Mouse (Mus musculus) cerebellum, adult 8-10 months (tissue): Measurements from ENCODE around the gene Gm20388.

ENCODE experiments used
- DNase-seq: peaks from one replicate; pipeline ENCODE4 v3.0.0; 2022

The Gm20388 gene

DNA sequence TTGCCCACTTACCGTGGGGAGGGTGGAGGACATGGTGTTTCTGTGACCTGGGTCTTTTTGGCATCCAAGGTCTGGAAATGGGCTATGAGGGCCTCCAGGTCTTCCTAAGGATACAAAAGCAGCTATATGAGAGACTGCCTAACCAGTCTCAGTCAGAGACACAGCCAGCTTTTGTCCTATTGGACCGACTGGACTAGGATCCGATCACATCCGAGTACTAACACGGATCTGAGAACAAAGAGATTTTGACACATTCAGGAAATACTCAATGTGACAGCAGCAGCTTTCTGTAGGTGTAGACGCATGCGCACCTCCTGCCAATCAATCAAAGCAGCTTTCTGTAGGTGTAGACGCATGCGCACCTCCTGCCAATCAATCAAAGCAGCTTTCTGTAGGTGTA lies 1911.1 kb downstream of the Gm20388 start:
- DNase-seq = no peak

DNA sequence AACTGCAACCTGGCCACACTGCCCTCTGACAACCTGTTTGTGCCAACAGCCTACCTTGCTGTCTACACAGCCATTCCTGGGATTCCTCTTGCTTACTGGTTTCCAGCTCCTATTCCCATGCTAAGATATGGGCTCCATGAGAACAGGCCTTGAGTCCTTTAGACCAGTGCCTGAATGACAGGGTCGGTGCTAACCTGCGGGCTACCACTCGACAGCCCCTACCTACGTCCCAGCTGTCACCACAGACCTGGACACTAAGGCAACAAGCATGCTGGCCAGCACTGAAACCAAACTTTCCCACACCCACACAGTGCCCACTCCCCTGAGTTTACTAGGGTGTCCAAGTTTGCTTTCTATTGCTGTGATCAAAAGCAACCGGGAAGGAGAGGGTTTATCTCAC lies 1917.1 kb downstream of the Gm20388 start:
- no peak for DNase-seq

DNA sequence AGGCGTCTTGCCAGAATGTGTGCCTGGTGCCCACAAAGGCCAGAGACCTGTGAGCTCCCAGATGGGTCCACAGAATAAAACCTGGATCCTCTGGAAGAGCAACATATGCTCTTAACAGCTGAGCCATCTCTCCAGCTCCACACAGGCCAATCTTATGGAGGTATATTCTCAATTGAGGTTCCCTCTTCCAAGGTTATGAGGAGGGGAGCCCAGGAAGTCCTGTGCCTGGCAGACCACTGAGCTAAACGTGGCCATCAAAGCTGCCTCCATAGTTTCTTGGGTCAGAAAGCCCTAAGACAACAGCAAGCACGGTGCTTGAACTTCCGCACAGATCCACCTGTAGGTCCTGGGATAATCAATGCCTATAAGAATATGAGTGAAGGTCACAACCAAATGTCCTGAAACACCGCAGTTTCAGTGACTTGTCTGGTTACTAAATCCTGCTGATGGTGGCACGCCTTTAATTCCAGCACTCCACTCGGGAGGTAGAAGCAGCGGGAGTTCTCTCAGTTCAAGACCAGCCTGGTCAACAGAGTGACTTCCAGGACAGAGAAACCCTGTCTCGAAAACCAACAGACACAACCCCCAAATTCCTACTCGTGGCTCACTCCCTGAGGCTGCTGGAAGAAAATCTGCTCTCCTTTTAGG lies 1917.9 kb downstream of the Gm20388 start:
- no peak for DNase-seq

DNA sequence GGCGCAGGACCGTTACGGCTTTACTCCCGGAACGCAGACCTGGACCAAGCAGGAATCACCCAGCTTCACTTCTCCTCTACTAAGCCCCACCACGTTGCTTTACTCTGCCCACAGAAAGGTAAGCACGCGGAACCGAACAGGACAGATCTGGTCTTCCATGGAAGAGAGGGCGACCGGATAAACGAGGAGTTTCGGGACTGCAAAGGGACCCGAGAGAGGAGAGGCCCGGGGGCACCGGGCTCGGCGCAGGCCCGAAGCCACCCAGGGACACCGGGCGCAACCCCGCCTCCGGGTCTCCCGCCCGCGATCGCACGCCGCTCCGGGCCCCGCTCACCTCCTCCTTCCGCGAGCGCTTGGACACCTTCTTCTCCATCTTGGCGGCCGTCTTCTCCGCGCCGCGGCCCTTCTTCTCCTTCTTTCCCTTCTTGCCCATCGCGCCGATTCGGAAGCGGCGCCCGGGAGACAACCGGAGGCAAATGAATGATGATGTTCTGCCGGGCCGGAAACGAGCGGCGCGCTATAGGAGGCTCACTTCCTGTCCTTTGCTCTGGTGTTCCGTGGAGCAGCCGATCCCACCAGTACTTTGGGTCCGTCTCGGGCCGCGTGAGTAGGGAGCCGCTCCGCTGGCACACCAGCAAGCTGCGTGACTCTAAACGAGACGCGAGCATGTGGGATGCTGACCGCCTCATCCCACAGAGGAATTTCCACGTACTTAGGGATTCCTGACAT lies 1918.6 kb downstream of the Gm20388 start, which contains the start of gene Klhdc4:
Gene Klhdc4, minus strand, starts transcription at position 522 of the 729 bp plus-strand sequence.
- peak; percentile 89 for DNase-seq

DNA sequence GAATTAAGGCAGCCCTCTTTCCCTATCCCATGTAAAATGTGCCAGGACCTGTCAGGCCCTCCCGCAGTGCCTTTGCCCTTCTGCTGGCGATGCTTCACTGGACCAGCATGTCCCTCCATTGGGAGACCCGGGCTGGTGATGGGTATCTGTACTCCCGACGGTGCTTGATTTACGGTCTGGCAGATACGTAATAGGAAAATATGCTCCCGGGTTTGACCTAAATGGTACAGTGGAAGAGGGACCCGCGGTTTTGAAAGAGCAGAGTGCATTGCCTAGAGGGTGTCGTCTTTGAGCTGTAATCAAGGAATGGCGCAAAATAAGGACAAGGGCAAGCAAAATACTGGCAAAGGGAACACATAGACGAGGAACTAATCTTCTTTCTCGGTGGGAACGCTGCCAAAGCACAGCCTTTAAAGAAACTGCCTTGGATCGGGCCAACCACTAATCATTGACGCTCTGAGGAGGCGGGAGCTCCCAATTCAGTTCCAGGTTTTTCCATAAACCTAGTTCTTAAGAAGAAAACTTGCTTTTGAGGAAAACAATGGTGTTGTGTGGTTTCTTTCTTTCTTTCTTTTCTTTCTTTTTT lies 1919.2 kb downstream of the Gm20388 start:
- no peak for DNase-seq

DNA sequence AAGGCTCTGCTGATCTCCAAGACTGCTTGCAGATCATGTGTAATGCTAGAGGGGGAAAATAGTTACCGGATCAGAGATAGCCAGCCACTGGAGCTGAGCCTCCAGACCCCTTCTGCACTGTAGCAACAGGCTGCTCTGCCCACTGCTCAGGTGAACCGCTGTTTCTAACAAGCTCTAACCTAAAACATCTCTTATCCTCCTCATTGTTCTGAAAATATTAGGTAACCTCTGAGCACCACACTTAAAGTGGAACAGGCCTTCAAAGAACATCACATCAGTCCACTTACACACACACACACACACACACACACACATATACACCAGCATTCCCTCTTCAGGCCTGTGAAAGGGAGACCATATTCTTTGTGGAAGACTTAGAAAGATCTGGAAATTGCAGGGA lies 1921.4 kb downstream of the Gm20388 start:
- DNase-seq = no peak

DNA sequence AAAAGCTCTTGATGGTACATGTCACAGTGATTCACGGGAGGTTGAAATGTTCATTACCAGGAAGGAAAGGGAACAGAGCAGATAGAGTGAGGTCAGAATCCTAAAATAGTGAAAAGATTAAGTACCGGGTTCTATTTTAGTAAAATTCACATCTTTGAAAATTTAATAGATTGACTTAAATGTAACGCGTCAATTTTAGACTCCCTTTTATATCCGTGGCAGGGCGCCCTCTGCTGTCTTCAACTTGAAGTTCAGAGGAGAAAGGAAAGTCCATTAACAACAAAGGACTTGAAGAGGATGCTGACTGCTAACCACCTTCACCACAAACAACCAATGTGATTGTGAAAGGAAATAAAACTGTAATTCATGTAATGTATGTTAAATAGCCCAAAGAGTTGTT lies 1921.9 kb downstream of the Gm20388 start:
- DNase-seq = peak; percentile 81

DNA sequence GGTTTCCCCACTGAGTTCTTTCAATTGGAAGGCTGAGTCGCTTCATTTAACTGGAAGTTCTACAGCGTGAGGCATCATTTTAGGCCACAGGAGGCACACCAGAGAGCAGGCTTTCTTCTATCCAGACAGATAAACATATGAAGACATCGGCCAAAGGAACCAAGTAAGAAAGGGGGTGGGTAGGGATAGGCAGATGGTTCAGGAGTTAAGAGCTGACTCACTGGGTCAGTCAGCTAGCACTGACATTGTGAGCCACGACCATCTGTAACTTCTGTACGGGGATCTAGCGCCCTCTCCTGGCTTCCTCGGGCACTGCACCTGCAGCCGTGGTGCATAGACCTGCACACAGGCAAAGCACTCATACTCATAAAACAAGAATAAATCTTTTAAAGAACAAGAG lies 1930.6 kb downstream of the Gm20388 start:
- DNase-seq = peak; percentile 91

DNA sequence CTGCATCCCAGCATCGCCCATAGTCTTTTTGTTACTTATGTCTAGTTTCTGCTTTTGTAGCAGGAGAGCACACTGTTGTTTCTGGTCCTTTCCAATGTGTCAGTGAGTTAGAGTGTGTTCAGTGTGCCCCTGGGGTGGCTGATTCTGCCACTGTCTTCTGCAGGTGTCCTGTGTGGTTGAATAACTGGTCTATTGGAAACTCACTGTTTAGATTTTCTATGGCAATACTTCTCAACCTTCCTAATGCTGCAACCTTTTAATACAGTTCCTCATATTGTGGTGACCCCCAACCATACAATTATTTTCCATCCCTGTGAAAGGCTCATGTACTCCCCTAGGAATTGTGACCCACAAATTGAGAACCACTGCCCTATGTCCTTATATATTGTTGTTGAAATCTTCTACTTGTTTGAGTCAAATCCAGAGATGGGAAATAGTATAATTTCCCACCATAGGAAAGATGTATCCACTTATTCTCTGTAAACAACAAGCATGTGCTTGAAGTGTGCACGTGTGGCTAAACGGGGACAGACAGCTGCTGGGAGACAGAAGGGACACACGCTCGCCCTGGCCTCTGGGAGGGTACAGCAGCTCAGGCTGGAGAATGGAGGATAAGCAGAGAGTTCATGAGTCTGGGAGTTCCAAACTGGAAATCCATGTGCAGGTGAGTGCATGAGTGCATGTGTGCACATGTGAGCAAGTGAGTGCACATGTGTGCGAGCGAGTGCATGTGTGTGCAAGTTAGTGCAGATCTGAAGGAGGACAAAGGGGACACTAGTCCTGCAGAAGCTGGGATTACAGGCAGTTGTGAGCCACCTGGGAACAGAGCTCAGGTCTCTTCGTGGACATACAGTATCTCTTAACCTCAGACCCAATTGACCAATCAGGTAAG lies 1931.7 kb downstream of the Gm20388 start:
- peak; percentile 5 for DNase-seq

DNA sequence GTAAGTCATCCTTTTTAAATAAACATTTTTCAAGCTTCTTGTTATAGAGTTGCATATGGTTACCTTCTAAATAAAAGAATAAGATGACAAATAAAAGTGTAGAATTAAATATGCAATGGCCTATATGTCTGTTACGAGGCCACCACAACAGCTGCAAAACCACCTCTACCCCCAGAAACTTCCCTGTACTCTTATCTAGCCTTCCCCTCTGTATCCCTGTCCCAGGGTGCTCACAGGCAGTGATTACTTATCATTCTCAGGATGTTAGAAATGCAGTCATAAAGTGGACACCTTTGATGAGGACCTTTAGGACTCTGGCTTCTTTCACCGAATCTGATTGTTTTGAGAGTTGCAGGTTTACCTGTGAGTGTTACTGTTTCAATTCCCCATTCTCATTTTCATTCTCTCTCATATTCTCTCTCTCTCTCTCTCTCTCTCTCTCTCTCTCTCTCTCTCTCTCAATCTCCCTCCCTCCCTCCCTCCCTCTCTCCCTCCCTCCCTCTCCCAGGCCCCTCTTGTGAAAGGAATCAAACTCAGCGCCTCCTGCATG lies 1932.6 kb downstream of the Gm20388 start:
- no peak for DNase-seq

DNA sequence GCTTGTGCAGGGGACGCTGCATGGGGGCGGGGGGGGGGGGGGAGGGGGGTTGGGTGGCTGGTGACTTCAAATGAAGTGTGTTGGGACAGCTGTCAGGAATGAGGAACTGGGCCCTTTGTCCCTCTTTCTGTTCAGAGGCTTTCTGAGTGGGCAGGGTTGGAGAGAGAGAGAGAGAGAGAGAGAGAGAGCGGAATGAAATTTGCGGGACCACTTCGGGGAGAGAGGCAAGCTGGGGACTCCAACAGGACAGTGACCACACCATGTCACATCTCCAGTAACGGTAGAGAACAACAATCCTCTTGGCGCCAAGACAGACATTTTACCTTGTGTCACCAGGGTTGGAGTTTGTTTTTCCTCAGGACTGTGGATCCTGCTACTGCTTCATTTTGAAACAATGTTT lies 1934.1 kb downstream of the Gm20388 start:
- DNase-seq = no peak

DNA sequence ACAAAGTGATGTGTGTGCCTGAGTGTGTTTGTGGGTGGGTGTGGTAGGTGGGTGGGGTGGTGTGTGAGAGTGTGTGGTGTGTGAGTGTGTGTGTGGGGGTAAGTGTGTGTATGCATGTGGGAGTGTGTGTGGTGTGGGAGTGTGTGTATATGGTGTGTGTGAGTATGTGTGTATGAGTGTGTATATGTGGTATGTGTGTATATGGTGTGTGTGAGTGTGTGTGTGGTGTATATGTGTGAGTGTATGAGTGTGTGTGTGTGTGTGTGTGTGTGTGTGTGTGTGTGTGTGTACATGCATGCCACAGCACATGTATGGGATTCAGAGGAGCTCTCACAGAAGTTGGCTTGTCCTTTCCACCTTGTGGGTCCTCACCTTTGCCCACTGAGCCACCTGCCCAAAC lies 1936.2 kb downstream of the Gm20388 start:
- DNase-seq = no peak

DNA sequence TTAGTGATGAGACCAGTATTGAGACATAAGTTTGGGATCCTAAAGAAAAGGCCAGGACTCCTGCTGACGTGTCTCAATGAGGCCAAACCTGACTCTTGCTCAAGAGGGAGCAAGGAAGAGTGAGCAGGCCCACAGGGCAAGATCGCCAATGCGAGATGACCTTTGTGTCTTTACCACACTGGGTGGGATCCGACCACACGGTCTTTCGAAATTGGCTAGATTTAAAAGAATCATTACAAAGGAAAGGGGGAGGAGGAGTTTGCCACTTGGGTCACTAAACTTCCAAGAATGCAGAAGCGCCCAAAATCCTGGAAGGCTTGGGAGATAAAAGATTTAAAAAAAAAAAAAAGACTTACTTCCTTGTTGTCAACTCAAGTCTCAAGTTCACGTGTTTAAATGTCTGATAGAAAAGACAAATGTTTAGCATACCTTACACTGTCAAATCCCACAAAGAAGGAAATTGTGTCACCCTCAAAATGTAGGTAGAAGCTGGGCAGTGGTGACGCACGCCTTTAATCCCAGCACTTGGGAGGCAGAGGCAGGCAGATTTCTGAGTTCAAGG lies 1936.7 kb downstream of the Gm20388 start:
- no peak for DNase-seq

DNA sequence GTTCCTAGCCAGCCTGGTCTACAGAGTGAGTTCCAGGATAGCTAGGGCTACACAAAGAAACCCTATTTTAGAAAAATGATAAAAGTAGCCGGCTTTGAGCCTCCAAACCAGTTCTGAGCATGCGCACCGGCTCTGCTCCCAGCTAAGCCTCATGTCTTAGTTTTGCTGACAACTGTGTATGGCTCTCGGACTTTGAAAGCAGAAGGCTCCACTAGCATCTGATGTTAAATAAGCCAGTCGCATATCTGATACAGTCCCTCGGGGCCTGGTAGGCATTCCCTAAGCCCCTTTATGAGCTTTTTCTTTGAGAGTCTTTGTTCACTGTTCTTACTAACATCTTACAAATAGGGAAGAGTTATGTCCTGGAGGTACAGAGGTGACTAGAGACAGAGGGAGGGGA lies 1937.3 kb downstream of the Gm20388 start:
- DNase-seq = peak; percentile 5

DNA sequence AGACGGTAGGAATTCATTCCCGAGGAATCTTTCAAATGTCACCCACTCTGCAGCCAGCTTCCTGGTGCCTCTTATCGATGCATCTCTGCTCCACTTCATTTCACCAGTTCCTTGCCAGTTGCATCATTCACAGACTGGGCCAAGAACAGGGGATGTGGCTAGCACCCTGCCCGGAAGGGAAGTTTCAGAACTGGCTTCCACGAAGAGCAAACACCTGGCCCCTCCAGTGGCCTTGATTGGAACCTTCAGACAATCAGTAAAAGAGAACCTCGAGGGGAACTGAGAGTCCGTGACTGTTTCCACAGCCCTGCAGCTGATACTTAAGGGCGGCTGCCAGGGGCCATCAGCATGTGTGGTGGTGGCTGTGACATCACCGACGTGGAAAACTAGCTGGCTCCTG lies 1937.9 kb downstream of the Gm20388 start:
- DNase-seq = no peak

DNA sequence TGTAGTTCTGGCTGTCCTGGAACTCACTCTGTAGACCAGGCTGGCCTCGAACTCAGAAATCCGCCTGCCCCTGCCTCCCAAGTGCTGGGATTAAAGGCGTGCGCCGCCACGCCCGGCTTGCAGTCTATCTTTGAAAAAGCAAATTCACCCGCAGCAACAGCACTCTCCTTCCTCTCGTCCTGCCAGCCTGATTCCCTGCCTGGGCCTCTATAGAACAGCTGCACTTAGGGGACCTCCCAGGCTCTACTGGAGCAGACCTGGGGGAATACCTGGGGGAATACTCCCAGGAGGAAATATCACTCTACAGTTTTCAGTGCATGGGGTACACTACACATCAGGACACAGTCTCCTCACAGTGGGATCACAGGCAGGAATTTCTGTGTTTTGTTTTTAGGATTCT lies 1938.7 kb downstream of the Gm20388 start:
- no peak for DNase-seq

DNA sequence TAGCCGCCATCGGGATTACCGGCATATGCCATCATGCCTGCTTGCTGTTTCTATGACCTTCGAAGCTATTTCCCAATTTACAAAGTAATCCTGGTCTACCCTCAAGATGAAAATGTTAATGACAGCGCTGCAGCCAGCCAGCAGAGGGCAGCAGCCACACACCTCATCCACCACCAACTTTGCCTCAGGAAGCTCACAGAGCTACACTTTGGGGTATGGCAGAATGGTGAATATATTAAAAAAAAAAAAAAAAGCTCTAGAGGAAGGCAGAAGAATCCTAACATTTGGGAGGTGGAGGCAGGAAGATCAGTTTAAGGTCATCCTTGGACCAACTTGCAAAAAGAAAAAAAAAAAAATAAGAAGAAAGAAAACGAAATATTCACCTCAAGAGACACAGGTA lies 1939.4 kb downstream of the Gm20388 start:
- peak; percentile 77 for DNase-seq

DNA sequence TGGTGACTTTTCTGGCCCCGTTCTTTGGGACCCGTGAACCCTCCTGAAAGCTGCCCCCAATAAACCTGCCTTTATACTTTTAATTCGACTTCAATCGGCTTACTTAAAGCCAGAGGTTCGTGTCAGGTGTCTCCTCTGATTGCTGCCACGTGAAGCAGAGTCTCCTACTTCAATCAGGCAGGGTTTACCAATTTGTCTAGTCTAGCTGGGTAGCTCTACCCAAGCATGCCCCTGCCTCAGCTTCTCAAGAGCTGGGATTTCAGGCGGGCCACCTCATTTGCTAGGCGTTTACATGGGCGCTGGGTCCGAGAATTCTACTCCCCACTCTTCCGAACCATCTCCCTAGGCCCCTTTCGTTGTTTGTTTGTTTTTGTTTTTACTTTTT lies 1939.8 kb downstream of the Gm20388 start:
- no peak for DNase-seq

DNA sequence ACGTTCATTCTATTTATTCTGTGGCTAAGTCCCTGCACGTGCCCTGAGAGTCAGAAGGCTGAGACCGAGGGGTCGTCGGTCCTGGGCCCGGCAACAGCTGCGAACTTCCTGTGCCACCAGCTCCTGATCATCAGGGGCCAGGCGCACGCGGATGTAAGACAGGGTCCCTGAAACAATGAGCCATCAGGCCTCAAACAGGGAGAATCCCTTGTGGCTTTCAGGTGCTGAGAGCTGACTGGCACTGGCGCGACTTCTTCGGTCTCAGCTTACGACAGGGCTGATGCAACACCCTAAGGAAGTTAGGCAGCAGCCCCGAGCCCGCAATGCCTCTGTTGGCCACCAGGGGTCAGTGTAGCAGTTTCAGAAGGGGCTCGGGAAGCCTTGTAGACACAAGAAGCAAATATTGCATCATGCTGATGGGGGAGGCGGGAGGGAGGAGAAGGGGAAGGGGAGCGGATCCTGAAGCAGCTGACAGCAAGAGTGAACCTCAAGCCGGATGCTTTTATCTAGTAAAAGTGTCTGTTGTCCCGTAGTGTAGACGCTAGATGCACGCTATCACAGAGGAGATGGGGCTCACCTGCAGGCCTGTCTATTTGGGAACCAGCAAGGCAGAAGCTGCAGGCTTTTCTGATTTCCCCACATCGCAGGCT lies 1940.3 kb downstream of the Gm20388 start:
- DNase-seq = peak; percentile 99

DNA sequence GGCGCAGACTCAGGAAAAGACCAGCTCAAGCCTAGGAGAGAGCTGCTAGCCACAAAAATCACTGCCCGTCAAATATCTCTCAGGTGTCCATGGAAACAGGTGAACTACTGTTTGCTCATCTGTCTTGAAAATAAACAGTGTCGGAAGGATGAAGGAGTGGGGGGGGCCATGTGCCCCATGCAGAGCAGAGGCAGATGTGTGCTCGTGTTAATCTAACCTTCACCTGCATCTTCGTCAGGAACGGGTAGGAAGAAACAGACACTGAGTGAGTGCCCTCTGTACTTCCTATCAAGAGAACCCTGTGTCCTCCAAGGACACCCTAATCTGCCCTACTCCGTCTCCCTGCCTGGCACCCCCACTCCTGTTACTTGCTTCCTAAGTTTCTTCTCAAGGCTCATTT lies 1941.1 kb downstream of the Gm20388 start:
- no peak for DNase-seq

DNA sequence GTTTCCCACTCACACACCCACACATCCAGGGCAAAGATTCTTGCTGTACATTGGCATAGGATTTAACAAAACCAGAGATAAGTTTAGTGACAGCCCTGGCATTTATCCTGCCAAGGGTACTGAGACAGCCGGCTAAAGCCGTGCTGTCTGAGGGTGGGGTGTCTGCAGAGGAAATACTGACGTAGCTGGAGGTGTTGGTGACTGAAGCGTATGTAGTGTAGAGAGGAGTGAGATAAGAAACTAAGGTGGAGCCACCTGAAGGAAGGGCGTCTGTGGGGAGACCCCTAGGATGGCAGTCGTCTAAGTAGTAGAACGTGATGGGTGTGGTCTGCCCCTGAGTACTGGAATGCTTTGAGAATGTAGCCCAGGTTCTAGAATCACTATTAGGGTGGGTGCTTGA lies 1941.8 kb downstream of the Gm20388 start:
- no peak for DNase-seq

DNA sequence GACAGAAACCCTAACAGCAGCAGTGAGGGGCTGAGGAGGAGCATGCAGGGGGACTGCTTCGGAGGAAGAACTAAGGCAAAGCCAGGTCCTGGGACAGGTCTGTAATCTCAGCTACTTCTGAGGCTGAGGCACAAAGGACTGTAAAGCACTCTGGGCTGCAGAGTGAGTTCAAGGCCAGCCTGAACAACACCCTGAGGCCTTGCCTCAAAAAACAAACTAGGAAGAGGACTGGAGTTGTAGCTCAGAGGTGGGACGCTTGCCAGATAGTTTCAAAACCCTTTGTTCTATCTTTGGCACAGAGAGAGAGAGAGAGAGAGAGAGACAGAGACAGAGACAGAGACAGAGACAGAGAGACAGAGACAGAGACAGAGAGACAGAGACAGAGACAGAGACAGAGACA lies 1942.9 kb downstream of the Gm20388 start:
- no peak for DNase-seq
